Mouse (Mus musculus) urinary bladder, postnatal 36 days (tissue): ENCODE results near the gene Ppp1r18.
A peak's percentile ranks its signal among the peaks of the same experiment; 100 is the strongest.
"Not testable (repeated sequence)": the region's sequence is repeated elsewhere in the genome, so short reads cannot be mapped to it uniquely, and the experiment has no call there.

Source experiments
- DNase-seq, 2 experiments: peaks; one replicate each; pipeline ENCODE4 v3.0.0; 2022; ENCODE audit warnings: low spot score in 2 of 2, mixed read lengths in 1 of 2

Ppp1r18 gene

DNA sequence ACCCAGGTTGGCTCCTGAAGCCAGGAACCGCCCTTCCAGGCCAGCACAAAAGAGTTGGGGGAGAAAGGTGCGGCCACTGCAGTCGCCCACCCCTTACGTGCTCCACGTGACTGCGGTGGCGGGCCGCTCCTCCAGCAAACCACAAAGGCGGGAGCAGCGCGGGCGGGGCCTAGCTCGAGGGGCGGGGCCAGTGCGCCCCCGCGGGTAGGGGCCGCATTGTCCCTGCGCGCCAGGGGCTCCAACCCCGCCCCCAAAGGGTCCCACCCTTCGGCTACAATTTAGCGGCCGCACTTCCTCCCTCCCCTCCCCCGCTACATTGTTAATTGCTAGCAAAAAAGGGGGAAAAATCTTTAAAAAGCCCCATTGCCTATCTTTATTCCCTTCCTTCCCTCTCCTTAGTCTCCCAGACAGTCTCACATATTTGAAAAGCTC lies 28.4 kb upstream of the Ppp1r18 start:
- DNase-seq, result peak; percentile 72 to 83

DNA sequence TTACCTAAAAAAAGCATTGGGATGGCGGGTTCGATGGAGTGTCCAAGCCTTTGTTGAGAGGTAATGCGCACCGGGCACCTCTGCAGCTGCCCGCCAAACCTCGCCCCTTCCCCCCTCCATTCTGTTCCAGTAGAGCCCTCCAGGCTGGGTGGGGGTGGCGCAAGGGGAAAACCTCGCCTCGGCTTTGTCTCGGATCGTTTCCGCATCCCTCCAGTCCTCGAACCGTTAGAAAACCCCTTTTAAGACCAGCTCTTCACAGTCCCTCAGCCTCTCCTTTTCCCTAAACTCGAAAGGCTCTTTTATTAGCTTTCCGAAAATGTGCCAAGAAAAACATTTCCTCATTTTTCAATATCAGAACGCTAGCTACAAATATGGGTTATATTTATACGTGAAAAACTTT lies 27.9 kb upstream of the Ppp1r18 start:
- peak in 1 of 2 experiments; percentile 47 for DNase-seq

DNA sequence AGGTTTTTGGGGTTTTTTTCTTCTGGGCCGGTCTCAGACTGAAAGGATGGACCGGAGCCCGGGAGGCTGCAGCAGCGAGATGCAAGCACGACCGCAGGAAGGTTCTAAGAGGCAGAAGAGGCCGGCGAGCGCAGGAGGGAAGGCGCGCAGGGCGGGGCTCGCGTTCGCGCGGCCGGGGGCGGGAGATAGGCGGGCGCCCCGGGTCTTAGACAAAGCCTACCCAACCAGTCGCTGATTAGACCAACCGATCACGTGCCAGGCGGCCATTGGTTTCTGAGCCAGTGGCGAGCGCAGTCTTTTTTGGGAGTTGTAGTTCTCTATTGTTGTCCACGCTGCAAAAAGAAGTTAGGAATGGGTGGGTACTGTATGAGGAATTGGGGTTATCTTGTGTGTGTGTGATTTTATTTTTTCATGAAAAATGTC lies 27.3 kb upstream of the Ppp1r18 start, which contains the start of gene Tubb5:
Gene Tubb5 (minus strand): TSS at position 185 of the 423 bp plus-strand sequence.
- DNase-seq, result peak; percentile 92 to 96

DNA sequence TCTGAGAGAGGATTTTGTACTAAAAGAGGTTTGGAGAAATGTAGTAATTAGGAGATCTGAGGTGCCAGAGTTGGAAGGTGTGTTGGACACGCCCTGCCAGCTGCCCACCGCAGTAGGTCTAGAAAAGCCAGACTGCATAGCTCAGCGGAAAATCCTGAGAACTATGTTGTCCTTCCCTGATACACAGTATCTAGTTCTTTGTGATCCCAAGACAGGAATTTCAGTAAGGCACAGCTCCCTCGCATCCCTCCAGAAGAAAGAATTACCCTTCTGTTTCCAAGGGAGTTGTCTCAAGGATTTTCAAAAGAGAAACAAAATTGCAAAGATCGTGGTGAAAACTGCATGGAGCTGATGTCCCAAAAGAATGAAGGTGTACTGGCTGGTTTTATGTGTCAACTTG lies 26.8 kb upstream of the Ppp1r18 start:
- no peak for DNase-seq

DNA sequence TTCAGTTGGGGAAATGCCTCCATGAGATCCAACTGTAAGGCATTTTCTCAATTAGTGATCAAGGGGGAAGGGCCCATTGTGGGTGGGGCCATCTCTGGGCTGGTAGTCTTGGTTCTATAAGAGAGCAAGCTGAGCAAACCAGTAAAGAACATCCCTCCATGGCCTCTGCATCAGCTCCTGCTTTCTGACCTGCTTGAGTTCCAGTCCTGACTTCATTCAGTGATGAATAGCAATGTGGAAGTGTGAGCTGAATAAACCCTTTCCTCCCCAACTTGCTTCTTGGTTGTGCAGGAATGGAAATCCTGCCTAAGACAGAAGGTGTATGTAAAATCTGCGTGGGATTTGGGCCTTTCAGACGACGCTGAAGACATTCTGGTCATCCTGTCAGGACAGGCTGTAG lies 26.4 kb upstream of the Ppp1r18 start:
- DNase-seq, result not testable (repeated sequence)

DNA sequence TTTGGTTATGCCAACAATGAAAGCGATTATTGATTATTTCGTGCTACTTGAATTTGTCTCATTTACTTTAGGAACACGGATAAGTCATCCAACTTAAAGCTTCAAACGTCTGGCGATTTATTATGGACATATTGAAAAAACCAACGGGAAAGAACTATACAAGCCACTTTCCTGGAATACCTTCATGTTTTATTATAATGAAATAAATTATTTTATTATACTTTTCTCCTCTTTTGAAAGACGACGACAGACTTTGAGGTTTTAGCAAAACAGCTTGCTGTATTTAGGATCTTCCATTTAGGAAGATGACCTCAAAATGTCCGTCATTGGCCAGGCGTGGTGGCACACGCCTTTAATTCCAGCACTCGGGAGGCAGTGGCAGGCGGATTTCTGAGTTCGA lies 24.8 kb upstream of the Ppp1r18 start:
- no peak for DNase-seq

DNA sequence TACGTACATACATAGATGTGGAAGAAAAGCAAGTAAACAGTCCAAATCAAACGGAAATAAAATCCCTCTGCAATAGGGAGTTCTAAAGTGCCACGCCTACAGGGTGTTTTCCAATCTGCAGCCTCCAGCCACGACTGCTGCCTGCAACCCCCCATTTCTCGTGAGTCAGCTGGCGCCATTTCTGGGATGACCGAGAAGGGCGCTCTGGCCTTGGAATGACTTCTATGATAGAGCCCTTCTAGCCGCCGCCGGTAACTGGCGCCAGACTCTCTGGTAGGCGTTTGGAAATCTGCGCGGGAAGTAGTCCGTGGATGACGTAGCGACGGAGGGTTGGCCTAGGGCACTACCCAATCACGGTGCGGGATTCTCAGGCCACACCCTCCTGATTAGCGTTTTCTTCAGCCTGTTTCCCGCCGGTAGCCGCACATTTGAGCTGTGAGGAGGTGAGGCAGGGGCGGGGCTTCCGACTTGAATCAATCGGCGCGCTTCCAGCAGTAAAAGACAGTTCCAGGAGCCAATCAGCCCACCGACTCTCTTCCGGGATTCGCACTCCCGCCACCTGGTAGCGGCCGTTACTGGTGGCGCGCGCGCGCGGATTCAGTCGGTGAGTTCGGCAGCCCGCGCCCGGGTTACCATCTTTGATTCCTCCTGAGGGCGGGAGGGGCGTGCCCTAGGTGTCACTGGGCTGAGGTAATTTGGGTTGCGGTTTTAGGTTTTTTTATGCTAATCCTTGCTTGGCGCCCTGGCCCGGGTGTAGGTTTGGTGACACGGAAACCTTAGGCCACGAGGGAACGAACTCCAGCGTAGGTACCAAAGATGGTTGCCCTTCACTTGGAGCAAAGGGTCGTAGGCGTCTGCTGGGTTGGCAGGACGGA lies 24.1 kb upstream of the Ppp1r18 start, which contains the start of gene Mdc1:
Gene Mdc1 (plus strand): TSS at position 440 of the 875 bp plus-strand sequence.
- peak; percentile 98 to 99 for DNase-seq

DNA sequence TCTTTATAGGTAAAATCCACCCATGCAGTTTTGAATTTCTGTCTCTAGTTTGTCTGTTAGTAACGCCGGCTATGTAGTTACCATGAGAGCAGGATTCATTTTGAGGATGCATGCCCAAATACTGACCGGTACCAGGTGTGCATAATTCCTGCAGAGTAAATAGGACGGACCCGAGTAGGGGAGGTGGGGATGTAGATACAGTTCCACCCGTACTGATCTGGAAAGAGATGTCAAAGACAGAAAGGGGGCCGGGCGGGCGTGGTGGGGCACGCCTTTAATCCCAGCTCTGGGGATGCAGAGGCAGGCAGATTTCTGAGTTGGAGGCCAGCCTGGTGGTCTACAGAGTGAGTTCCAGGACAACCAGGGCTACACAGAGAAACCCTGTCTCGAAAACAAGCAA lies 23.4 kb upstream of the Ppp1r18 start:
- no peak for DNase-seq

DNA sequence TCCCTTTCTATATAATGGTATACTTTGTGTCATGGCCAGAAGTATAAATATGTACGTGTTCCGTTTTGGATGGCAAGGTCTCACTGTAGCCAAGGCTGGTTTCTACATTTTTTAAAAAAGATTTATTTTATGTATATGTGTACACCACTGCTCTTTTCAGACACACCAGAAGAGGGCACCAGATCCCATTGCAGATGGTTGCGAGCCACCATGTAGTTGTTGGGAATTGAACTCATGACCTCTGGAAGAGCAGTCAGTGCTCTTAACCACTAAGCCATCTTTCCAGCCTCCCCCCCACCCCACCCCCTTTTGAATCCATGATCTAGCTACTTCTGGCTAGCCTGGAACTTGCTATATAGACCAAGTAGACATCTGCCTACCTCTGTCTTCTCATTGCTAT lies 21.9 kb upstream of the Ppp1r18 start:
- DNase-seq, result no peak

DNA sequence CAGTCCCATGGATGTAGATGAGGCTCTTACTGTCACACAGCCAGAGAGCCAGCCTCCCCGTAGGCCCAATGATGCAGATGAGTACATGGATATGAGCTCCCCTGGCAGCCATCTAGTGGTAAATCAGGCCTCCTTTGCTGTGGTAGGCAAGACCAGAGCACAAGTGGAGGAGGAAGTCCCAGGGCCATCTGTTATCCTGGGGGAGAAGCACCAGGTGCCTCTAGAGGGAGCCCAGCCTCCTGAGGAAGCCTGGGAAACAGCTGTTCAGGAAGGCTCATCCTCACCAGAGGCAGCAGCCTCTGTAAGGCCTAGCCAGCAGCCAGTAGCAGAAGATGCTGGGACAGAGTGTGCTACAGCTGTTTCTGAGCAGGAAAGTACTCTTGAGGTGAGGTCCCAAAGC lies 17.3 kb upstream of the Ppp1r18 start:
- no peak for DNase-seq

DNA sequence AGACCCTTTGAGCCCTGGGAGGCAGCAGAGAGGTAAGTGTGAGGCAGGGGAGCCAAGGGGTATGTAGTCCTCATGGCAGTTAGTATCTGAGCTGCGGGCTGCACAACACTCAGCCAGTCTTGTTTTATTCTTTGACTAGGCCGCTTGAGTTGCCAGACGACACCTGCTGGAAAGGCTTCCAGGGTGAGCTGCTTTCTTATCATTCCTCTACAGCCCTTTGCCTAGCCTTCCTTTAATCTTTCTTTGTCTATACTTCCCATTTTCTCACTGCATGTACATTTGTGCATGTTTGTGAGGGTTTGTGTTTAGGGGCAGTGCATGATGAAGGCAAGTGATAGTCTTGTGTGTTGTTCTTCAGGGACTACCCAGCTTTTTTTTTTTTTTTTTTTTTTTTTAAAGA lies 14.4 kb upstream of the Ppp1r18 start:
- no peak for DNase-seq

DNA sequence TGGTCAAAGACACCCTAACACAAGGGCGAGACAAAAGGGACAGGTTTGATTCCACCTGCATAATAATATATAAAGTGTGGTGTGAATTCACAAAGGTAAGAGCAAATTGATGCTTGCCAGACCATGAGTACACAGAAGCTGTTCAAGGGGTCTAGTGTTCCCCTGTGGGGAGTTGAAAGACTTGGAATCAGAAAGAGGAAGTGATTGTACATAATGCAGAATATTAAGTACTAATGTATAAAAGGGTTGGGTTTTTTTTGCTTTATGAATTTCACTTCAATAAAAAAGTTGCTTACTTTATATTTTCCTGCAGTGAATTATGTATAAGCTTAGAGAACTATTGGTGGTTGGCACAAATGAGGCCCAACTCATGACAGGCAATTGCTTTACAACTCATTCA lies 6.0 kb upstream of the Ppp1r18 start:
- DNase-seq, result no peak

DNA sequence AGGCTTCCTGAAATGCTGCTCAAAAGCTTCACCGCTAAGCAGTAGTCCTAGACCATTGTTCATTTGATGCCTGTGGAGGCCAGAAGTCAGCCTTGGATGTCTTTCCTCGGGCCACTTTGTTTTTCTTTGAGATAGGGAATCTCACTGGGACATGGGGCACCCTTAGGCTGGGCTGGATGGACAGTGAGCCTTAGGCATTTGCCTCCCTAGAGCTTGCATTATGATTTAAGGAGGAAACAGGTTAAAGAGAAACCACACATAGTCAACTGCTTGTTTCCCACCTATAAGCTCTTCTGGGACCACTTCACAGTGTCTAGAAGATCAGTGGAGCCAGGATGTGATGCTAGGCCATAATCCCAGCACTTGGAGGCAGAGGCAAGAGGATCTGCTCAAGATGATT lies 5.6 kb upstream of the Ppp1r18 start:
- DNase-seq, result no peak

DNA sequence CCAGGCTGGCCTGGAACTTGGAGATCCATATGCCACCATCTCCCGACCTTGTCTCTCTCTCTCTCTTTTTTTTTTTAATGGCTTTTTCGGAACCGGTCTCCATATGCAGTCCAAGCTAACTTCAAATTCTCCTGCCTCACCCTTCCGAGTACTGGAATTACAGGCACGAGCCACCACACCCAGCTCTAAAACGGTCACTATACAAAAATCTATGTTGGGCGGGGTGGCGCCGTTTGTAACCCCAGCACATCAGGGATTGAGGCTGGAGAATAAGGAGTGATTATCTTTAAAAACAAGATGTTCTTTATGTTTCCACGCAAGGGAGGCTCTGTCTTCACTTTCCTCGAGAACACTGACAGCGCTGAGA lies 4.6 kb upstream of the Ppp1r18 start:
- DNase-seq, result no peak

DNA sequence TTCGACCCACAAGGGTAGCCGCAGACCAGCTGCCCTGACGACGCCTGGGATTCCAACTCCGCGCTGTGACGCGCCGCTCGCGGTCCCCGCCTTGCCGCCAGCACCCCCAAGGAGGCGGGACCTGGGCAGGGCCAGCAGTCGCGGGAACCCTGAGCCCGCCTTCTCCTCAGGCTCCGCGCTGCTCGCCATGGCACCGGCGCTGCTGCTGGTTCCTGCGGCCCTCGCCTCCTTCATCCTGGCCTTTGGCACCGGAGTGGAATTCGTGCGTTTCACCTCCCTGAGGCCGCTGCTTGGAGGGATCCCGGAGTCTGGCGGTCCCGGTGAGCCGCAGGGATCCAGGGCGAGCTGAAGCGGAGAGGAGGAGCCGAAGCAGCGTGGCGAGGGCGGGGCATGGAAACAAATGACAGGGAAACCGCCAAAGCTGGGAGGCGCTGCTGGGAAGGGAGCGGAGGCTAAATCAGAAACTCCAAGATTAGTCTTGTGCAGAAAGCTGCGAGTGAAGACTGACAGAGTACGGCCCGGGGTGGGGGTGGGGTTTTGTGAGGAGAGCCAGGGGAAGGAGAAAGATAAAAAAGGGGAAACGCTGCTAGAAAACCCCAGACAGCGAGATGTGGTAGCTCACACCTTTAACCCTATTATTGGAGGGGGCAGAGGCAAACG lies 4.1 kb upstream of the Ppp1r18 start, which contains the start of gene Nrm:
Gene Nrm (plus strand): TSS at position 121 of the 660 bp plus-strand sequence.
- peak; percentile 89 to 92 for DNase-seq

DNA sequence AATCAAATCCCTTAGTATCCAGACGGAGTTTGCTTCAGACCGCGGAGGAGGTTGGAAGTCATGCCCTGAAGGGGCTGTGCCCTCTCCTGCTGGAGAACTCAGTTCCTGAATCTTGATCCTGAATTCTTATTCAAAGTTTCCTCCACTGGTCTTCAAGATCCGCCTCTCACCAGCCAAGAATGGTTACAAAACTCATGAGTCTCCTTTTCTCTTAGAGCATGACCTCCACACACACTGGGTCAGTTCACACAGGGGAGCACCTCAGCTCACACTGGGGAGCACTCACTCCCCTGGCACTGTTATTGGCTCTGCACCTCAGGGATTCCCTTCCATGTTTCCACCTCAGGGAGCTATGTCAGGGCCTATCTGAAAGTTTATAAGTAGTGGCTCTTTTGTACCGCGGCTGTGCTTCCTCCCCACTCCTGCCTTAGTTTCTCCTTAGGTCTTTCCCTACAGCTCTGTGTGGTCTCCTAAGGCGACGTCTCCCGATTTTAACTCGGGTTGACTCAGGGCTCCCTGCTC lies 500 bp upstream of the Ppp1r18 start:
- no peak for DNase-seq

DNA sequence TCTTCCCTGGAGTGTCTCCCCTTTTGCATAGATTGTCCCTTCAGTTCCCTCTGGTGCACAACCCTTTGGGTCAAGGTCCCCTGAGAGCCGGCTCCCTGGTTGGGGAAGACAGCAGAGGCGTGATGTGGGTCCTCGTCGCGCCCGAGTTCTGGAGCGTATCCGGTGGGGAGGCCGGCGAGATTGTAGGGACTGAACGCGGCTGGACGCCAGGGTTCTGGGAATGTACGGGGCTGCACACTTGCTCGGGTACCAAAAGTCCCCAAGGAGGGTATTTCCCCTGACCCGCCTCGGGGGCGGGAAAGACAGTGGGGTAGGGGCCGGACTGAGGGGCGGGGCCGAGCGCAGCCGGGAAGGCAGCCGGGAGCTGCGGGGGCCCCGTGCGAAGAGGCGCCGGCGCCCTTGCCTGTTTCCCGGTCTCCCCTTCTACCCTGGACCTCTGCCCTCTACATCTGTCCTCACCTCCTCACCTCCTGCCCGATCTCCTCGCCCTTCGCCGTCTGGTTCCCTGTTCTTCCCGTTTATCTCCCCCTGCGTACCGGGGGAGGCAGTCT lies 963 bp downstream of the Ppp1r18 start:
- peak; percentile 42 to 68 for DNase-seq

DNA sequence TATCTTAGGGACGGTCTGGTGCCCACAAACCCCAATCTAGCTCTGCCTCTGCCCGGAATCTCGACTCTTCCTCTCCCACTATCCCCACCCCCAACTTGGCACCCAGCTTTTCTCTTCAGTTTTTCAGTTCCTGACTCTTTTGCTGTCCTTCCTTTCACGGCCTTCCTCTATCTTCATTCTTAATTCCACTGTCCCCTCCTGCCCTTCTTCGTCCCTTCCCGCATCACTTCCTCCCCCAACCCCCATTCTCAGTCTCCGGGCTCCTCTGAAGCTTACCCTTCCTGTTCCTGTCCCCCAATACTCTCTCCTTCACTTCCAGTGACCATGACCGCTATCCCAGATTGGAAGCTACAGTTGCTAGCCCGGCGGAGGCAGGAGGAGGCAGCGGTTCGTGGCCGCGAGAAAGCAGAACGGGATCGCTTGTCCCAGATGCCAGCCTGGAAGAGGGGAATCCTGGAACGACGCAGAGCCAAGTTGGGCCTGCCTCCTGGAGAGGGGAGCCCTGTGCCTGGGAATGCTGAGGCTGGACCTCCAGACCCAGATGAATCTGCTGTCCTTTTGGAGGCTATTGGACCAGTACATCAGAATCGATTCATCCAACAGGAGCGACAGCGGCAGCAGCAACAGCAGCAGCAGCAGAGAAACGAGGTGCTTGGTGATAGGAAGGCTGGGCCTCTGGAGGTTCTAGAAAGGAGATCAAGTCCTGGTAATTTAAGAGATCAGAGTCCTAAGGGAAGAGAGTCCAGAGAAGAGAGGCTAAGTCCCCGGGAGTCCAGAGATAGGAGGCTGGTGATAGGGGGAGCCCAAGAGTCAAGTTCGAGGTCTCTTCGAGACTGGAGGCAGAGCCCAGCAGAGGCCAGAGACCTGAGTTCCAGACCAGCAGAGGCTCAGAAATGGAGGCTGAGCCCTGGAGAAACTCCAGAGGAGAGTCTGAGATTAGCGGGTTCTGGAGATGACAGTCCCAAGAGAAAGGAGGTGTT lies 1.8 kb downstream of the Ppp1r18 start:
- DNase-seq, result peak; percentile 20 to 39

DNA sequence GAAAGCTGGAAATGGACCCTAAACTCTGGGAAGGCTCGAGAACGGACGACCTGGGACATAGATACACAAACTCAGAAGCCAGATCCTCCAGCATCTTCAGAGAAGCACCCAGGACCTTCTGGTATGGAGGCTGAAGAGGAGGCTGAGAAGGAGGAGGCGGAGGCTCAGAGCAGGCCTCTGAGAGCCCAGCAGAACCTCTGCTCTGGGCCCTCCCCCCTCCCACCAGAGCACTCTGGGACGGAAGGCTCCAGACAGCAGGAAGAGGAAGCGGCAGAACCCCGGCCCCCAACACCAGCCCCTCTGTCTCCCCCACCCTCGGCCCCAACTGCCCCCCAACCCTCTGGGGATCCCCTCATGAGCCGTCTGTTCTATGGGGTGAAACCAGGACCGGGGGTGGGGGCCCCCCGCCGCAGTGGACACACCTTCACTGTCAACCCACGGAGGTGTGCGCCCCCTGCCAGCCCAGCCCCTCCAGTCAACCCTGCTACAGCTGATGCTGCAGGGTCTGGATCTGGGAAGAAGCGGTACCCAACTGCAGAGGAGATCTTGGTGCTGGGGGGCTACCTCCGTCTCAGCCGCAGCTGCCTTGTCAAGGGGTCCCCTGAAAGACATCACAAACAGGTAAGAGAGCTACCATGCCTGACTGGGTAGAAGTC lies 2.9 kb downstream of the Ppp1r18 start:
- DNase-seq, result no peak

DNA sequence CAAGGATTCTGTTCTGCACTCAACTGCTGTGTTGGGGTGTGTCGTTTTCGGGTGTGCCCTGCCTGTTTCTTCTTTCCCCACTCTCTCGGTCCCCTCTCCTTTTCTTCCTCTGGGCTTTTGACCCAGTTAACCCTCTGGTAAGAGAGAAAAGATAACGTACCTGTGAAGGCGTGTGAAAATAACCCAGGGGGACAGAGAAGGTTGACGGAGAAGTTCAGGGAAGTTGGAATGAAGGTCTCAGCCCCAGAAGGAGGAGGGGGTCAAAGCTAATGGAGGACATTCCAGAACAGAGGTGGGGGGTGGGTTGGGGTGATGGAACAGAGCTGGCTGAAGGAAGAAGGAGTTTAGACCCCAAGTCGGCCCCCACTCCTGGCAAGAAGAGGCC lies 3.6 kb downstream of the Ppp1r18 start:
- no peak for DNase-seq
